Mouse (Mus musculus): ENCODE data around the gene Tnf.
"Not testable (repeated sequence)": the region's sequence is repeated elsewhere in the genome, so short reads cannot be mapped to it uniquely, and the experiment has no call there.

Tnf gene

GRCm38 (mm10) chr17:35201787-35202186, at the start of gene Tnf:
Tnf (minus strand) TSS chr17:35202007.
- DNase-seq = peak; percentile 99

DNA sequence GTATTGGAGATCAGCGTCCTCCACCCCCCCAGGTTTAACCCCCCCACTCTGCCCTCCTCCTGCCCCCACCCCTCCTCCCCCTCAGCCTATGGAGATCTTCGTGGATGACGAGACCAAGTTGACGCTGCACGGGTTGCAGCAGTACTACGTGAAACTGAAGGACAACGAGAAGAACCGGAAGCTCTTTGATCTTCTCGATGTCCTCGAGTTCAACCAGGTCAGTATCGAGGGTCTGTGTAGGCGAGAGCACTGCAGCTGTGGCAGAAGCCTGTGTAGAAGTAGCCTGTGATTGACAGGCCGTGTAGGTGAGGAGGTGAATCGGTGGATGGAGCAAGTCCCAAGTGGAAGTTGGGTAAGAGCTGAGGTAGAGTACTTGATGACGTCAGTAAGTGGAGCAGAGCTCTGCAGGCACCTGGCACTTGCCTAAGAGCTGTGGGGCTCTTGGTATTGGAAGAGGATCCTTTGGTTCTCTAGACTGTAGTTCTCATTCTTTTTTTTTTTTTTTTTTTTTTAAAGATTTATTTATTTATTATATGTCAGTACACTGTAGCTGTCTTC, 49.4 kb upstream of the Tnf start:
- peak; percentile 86 for DNase-seq

DNA sequence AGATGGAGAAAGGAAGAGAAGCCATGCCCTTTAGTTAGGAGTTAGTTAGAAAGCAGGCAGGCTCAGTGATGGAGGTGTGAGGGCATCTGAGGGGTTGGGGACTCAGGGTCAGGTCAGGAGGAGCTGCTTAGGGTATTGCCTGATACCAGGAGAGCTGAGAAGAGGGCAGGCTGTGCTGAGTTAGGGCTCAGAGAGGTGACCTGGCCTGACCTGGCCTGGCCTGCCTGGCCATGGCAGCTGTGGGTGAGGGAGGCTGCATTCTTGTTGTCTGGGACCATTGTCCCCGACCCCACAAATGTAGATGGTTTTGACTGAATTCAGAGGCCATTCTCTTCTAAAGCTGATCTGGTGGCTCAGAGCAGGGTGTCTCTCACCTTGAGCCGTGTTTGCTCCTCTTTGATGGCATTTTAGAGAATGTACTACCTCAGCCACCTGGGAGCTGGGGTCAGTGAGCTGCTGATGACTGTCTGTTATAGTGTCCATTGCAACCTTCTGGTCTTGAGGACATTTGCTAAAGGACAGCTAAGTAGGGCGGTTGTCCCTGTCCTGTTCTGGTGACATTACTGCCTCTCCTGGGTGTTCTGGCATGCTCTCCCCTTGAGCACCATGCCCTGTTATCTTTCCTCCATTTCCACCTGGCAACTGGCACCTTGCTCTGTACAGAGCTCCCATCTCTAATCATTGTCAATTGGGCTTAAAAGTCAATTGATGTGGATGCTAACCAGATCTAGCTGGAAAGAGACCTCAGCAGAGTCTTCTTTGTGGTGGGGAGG, 48.7 kb upstream of the Tnf start:
- DNase-seq = peak; percentile 86

GRCm38 (mm10) chr17:35249451-35250197, 47.8 kb upstream of the Tnf start:
- peak; percentile 91 for DNase-seq

DNA sequence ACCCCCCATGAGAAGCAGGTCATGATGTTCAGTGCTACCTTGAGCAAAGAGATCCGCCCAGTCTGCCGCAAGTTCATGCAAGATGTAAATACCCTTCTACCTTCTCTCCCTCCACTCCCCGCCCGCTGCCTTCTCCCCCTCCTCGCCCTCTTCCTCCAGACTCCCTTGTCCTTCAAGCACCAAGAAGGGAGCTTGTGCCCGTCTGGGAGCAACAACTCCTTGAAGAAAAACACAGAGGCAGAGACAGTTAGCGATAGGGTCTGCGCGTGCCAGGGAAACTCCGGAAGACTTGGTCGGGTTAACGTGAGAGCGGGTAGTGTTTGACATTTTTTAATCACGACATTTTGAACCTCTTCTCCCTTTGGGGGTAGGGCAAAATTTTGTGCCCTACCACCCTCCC, 47.2 kb upstream of the Tnf start:
- peak; percentile 88 for DNase-seq

GRCm38 (mm10) chr17:35247144-35247543, 45.3 kb upstream of the Tnf start:
- DNase-seq = peak; percentile 92

DNA sequence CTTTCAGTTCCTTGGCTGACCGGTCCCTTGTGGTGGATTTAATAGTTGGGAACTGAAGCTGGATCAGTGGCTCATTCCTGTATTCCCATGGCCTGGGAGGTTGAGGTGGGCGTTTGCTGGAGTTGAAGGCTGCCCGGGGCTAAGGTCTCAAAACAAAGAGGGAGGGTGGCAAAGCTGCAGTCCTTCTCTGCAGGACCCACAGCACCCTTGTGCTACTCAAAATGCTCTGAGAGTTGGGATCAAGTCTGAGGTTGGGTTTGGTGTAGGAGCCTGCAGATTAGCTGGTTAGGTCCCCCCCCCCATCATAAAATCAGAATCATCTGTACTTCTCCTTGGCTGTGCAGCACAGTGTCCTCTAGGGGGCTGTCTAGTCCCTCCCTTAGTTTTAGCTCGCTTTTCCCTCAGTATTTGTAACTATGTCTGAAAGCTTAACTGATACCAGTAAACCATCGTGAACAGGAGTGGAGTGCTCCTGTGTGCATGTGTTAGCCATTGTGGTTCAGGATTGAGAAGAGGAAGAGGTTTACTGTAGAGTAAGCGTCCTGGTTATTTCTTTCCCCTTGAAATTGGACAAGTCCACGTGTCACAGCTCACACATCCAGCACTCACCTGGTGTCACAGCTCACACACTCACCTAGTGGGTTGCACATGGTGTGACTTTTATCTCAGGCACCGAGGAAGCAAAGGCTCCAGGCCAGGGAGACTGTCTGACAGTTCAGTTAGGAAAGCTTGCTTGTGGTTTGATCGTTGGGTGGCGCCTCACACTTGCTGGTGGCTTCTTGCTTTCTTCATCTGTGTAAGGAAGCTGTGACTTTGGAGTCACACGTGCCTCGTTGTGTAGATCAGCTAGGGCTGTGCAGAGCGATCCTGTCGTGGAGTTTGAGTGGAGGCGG, 44.2 kb upstream of the Tnf start:
- DNase-seq = peak; percentile 92

DNA sequence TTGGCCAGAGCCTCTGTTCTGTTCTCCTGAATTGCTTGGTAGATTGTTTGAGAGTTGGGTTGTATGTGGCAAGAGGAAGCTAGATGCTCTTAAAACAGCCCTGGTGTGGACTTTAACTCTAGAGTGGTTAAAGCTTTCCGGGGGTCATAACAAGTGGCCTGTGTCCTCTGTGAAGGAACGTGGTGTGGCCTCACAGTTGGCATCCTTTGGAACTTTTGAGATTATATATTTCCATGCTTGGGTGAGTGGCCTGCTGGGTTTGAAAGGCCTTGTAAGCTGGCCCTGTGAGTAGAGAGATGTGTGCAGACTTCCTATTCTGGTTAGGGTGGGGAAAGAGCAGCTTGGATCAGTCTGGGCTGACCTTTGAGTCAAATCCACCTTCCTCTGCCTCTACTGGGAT, 43.2 kb upstream of the Tnf start:
- peak; percentile 83 for DNase-seq

DNA sequence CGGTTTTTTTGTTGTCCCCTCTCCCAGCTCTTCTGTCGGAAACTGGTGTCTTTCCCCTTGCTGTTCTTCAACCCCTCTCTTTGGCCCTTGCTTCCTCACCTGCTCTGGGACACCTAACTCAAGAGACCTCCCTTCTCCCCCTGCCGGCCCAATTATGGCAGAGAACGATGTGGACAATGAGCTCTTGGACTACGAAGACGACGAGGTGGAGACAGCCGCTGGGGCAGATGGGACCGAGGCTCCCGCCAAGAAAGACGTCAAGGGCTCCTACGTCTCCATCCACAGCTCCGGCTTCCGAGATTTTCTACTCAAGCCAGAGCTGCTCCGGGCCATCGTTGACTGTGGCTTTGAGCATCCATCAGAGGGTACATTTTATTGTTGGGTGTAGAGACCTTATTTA, 41.3 kb upstream of the Tnf start:
- peak; percentile 97 for DNase-seq

DNA sequence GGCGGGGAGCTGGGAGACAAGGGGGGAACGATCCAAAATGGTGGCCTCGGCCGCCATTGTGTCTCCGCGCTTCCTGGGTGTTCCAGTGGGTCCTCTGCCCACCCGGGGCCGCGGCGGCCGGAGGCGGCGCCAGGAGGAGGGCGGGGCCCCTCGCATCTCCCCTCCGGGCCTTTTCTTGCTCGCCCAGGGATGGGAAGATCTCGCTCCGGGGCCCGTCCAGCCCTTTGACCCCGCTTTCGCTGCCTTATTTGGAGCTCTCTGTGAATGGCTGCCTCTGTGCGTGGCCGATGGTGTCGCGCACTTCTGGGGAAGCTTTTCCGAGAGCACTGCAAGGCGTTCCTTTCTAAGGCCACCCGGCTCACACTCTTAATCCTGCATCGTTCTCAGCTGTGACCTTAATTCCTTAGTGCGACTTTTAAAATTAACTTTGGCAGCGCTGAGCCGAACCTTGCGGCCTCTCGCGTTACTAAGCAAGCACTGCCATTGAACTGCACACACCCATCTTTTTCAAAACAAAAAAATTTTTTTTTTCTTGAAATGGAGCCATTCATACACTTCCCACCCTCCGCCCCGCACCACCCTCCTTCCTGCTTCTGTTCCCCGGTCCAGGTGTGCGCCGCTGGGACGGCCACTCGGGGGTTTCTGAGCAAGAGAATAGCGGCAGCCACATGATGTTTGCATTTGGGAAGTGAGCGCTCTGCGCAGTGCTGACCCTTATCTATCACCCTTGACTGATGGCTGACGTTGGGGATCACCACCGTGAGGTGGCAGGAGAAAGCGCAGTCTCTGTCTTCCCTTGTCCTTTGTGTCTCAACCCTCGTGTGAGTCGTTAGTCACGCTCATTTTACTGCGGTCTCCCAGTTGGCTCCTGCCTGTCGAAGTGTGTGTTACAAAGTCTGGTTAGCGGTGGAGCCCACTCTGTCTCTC, 40.5 kb upstream of the Tnf start:
- DNase-seq = peak; percentile 99

DNA sequence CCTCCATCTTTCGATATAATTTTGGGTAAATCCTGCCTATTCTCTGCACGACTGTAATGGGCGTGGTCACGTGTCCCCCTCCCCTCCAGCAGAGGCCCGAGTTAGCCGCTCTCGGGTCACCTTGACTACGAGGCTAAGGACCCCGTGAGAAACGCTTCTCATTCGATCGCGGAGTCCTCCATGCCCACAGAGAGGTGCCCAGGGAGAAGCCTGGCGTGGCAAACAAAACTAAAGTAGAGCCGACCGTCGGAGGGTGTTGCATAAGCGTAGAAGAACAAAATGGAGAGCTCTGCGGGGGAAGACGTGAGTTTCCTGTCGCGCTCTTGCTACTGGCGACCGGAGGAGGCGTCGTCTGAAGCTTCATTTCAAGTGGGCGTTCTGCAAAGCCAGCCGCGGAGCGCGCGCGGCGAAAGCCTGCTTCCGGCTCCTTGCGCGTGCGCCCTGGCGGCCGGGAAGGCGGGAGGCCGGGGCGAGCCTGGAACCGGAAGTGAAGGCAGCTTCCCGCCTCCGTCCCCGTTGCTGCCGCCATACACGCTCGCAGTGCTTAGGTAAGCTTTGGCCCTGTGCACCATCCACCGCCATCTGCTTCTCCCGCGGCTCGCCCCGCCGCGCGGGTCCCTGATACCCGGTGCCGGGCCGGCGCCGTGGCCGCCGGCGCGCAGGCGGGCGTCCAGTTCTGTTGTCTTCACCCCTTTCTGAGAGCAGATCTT, 39.7 kb upstream of the Tnf start, which contains the start of gene Ddx39b:
Gene Ddx39b (plus strand): TSS at position 442 of the 710 bp plus-strand sequence.
- DNase-seq = peak; percentile 100

GRCm38 (mm10) chr17:35240384-35241304, 38.8 kb upstream of the Tnf start:
- peak; percentile 96 for DNase-seq

- DNase-seq = no peak
Observed at GRCm38 (mm10) chr17:35239700-35240099, 37.9 kb upstream of the Tnf start.

- DNase-seq = peak; percentile 92
Observed at GRCm38 (mm10) chr17:35237504-35237903, 35.7 kb upstream of the Tnf start.

GRCm38 (mm10) chr17:35236996-35237395, 35.2 kb upstream of the Tnf start:
- peak; percentile 95 for DNase-seq

- peak; percentile 99 for DNase-seq
Observed at GRCm38 (mm10) chr17:35236390-35236746, 34.6 kb upstream of the Tnf start.

DNA sequence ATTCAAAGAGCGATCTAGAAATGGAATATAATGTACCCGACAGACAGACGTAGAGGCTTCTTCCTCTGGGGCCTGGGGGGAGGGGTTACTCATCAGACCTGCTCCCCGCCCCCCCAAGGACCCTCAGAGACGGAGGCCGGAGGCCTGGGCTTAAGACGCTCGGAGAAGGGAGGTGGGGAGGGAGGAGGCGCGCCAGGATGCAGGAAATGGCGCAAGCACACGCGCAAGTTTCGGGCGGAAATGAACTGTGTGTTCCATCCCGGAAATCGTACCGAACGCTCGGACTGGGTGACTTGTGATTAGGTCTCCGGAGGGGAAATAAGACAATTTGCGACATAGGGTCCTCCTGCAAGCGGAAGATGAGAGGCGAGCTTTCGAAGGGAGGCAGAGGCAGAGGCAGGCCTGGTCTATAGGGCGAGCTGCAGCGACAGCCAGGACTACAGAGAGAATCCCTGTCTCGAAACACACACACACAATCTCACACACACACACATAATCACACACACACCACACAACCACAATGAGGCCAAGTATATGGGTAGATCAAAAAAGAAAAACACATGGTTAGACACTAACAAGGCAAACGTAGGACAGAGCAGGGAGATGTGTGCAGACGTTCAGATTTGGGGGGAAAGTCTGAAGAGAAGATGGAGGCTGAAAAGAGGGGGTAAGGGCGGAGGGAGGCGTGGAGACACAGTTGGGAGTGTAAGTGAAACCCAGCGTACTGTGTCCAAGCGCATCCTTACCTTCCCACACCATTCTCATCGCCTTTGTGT, 34.0 kb upstream of the Tnf start, which contains the start of gene Nfkbil1:
Gene Nfkbil1 (minus strand): TSS at position 179 of the 776 bp plus-strand sequence.
- peak; percentile 99 for DNase-seq

DNA sequence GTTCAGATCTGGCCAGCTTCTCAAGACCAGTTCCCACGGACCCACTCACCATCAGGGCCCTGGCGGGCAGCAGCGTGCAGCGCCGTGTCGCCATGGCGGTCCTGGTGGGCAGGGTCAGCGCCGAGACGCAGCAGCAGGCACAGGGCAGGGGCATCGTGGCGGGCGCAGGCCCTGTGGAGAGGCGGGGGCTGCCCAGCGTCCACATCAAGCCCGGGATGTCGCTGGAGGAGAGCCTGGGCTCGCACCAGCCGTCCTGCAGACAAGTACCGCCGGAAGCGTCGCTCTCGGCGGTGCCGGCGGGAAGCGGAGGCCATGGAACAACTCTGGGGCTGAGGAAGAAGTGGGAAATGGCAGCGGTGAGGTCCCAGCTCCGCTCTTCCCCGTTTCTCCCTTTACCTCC, 33.1 kb upstream of the Tnf start:
- DNase-seq = peak; percentile 97

GRCm38 (mm10) chr17:35234090-35234489, 32.3 kb upstream of the Tnf start:
- not testable (repeated sequence) for DNase-seq
